Mouse (Mus musculus) activated CD4-positive, CD25-positive, alpha-beta regulatory T cell, adult 4 months (primary cell): Measurements from ENCODE around the gene Ctsf. TPM values are rescaled to one million over a fixed set of nuclear protein-coding genes. Genes with fewer than 3 reads are reported as not detected.
"Not testable (repeated sequence)": the region's sequence is repeated elsewhere in the genome, so short reads cannot be mapped to it uniquely, and the experiment has no call there.

Experiments
- ATAC-seq: one replicate; pipeline ENCODE4 v1.8.0; 2017
- polyA plus RNA-seq, 2 experiments: library from polyadenylated mRNA; unstranded; fragments of 100-300 nt; shearing (Covaris generic); gene quantifications; one replicate each; pipeline ENCODE4 v1.2.1; 2017

Ctsf gene
- polyA plus RNA-seq, 2 experiments from 2014 or later, result 0.66 to 0.67 TPM

- no peak for ATAC-seq
These were observed 4.6 kb upstream of the Ctsf start for GRCm38 (mm10) chr19:4850281-4850680.

GRCm38 (mm10) chr19:4855470-4855820 lies 515 bp downstream of the Ctsf start:
- ATAC-seq, result no peak

- ATAC-seq, result no peak
These were observed 1.0 kb downstream of the Ctsf start for GRCm38 (mm10) chr19:4855951-4856350.

- no peak for ATAC-seq
These were observed 4.2 kb downstream of the Ctsf start for GRCm38 (mm10) chr19:4859081-4859480.

- no peak for ATAC-seq
These were observed 8.1 kb downstream of the Ctsf start for GRCm38 (mm10) chr19:4863048-4863447.

GRCm38 (mm10) chr19:4865147-4865546 lies 10.2 kb downstream of the Ctsf start:
- ATAC-seq, result no peak

GRCm38 (mm10) chr19:4874613-4875012 lies 19.7 kb downstream of the Ctsf start:
- not testable (repeated sequence) for ATAC-seq

GRCm38 (mm10) chr19:4876241-4876640 lies 21.3 kb downstream of the Ctsf start:
- ATAC-seq, result no peak

GRCm38 (mm10) chr19:4876755-4877154 lies 21.8 kb downstream of the Ctsf start:
- ATAC-seq, result no peak

GRCm38 (mm10) chr19:4877785-4878184 lies 22.9 kb downstream of the Ctsf start, which contains the start of gene Actn3:
Actn3 (minus strand) TSS chr19:4877909.
- no peak for ATAC-seq

GRCm38 (mm10) chr19:4878405-4879323 lies 23.7 kb downstream of the Ctsf start, which contains the start of gene Zdhhc24:
Zdhhc24 (plus strand) TSS chr19:4878668.
- peak; percentile 99 for ATAC-seq

GRCm38 (mm10) chr19:4879324-4879703 lies 24.4 kb downstream of the Ctsf start:
- ATAC-seq, result no peak

- no peak for ATAC-seq
These were observed 29.0 kb downstream of the Ctsf start for GRCm38 (mm10) chr19:4883961-4884360.

GRCm38 (mm10) chr19:4889791-4890190 lies 34.9 kb downstream of the Ctsf start:
- no peak for ATAC-seq

- ATAC-seq, result no peak
These were observed 36.9 kb downstream of the Ctsf start for GRCm38 (mm10) chr19:4891798-4892197.

GRCm38 (mm10) chr19:4896780-4897520 lies 42.0 kb downstream of the Ctsf start:
- no peak for ATAC-seq

GRCm38 (mm10) chr19:4898972-4899371 lies 44.0 kb downstream of the Ctsf start:
- ATAC-seq, result no peak

- no peak for ATAC-seq
These were observed 45.0 kb downstream of the Ctsf start for GRCm38 (mm10) chr19:4899888-4900287.

- peak; percentile 69 for ATAC-seq
These were observed 51.3 kb downstream of the Ctsf start, which contains the start of gene Bbs1 for GRCm38 (mm10) chr19:4905979-4906794. Bbs1 (minus strand) TSS chr19:4906628.

- ATAC-seq, result no peak
These were observed 53.2 kb downstream of the Ctsf start for GRCm38 (mm10) chr19:4908107-4908506.

- no peak for ATAC-seq
These were observed 54.4 kb downstream of the Ctsf start for GRCm38 (mm10) chr19:4909376-4909775.
